Mouse (Mus musculus): Measurements from ENCODE around the gene Exoc6. TPM values are rescaled to one million over a fixed set of nuclear protein-coding genes. Genes with fewer than 3 reads are reported as not detected.

Gene Exoc6
- 7.9 and 10.0 TPM in 2 replicates for polyA plus RNA-seq (2015; fragmentation: Nextera tagmentation; extraction: Ambion mirVana)

GRCm38 (mm10) chr19:37550101-37551039 is at the start of gene Exoc6:
Gene Exoc6 (plus strand): TSS chr19:37550418.
- Histone ChIP-seq H3K36me3 (no peaks in the 10 kb centered on the region), H3K4me2 (peak within 1 kb of the TSS; percentile 99), H3K4me1 (peaks cover 10% of the 10 kb centered on the region), H3K9me3 (no peaks in the 10 kb centered on the region), H3K27ac (peak within 1 kb of the TSS; percentile 54), H3K9ac (peak within 1 kb of the TSS; percentile 51), H3K27me3 (peaks cover 4% of the 10 kb centered on the region; the same call in 1 of the 2 replicates), H3K4me3 (peak within 1 kb of the TSS; percentile 85)
- 1% methylated on average over 74 of the region's 89 CpGs for WGBS
- ATAC-seq (ENCODE audit: insufficient number of reproducible peaks, low FRiP score, low TSS enrichment, low read depth) = peak; percentile 69

GRCm38 (mm10) chr19:37502996-37503395 is 47.2 kb upstream of the Exoc6 start:
- 79% methylated on average over 8 of the region's 8 CpGs for WGBS
- H3K27me3 ChIP-seq = no peaks in the 10 kb centered on the region
- no peak for ATAC-seq (ENCODE audit: insufficient number of reproducible peaks, low FRiP score, low TSS enrichment, low read depth)

GRCm38 (mm10) chr19:37506066-37506465 is 44.2 kb upstream of the Exoc6 start:
- Histone ChIP-seq H3K27me3 (no peaks in the 10 kb centered on the region), H3K9me3 (no peaks in the 10 kb centered on the region), H3K27ac (no peak overlapping the region), H3K4me2 (no peak overlapping the region), H3K4me1 (peaks cover 9% of the 10 kb centered on the region), H3K36me3 (no peaks in the 10 kb centered on the region), H3K9ac (no peak overlapping the region), H3K4me3 (no peak overlapping the region)
- 47% methylated on average over 7 of the region's 7 CpGs for WGBS
- ATAC-seq (ENCODE audit: insufficient number of reproducible peaks, low FRiP score, low TSS enrichment, low read depth) = no peak

More at GRCm38 (mm10) chr19:37502996-37503395, 47.2 kb upstream of the Exoc6 start:
- no peaks in the 10 kb centered on the region for H3K36me3 ChIP-seq
- H3K27ac ChIP-seq = no peak overlapping the region
- H3K4me1 ChIP-seq = peaks cover 6% of the 10 kb centered on the region
- H3K4me2 ChIP-seq = no peak overlapping the region
- H3K9ac ChIP-seq = no peak overlapping the region
- H3K9me3 ChIP-seq = no peaks in the 10 kb centered on the region
- H3K4me3 ChIP-seq = no peak overlapping the region

- no peak overlapping the region for H3K4me3 ChIP-seq
- WGBS = 66% methylated on average over 5 of the region's 5 CpGs
- H3K4me1 ChIP-seq = peaks cover 9% of the 10 kb centered on the region
- no peaks in the 10 kb centered on the region for H3K36me3 ChIP-seq
- H3K9me3 ChIP-seq = no peaks in the 10 kb centered on the region
- H3K27me3 ChIP-seq = no peaks in the 10 kb centered on the region
- H3K4me2 ChIP-seq = no peak overlapping the region
- ATAC-seq (ENCODE audit: insufficient number of reproducible peaks, low FRiP score, low TSS enrichment, low read depth) = no peak
- no peak overlapping the region for H3K27ac ChIP-seq
- no peak overlapping the region for H3K9ac ChIP-seq
Observed at GRCm38 (mm10) chr19:37506614-37507013, 43.6 kb upstream of the Exoc6 start.

- Histone ChIP-seq H3K9me3 (no peaks in the 10 kb centered on the region), H3K36me3 (no peaks in the 10 kb centered on the region), H3K27ac (no peak overlapping the region), H3K4me2 (no peak overlapping the region), H3K27me3 (no peaks in the 10 kb centered on the region), H3K4me3 (no peak overlapping the region), H3K9ac (no peak overlapping the region), H3K4me1 (peaks cover 9% of the 10 kb centered on the region)
- WGBS = 13% methylated on average over 11 of the region's 11 CpGs
- no peak for ATAC-seq (ENCODE audit: insufficient number of reproducible peaks, low FRiP score, low TSS enrichment, low read depth)
Observed at GRCm38 (mm10) chr19:37509725-37510124, 40.5 kb upstream of the Exoc6 start.

- no peak overlapping the region for H3K4me3 ChIP-seq
- 47% methylated on average over 7 of the region's 7 CpGs for WGBS
- no peak overlapping the region for H3K9ac ChIP-seq
- H3K27me3 ChIP-seq = 0 out of 2 replicates have a peak, but pooled peaks cover 3% of the 10 kb centered on the region
- ATAC-seq (ENCODE audit: insufficient number of reproducible peaks, low FRiP score, low TSS enrichment, low read depth) = no peak
- no peaks in the 10 kb centered on the region for H3K9me3 ChIP-seq
- no peak overlapping the region for H3K27ac ChIP-seq
- no peaks in the 10 kb centered on the region for H3K36me3 ChIP-seq
- 0 out of 2 replicates have a peak, but pooled peaks cover 3% of the 10 kb centered on the region for H3K4me1 ChIP-seq
- no peak overlapping the region for H3K4me2 ChIP-seq
Observed at GRCm38 (mm10) chr19:37514811-37515292, 35.4 kb upstream of the Exoc6 start.

GRCm38 (mm10) chr19:37517419-37517818 is 32.8 kb upstream of the Exoc6 start:
- H3K9ac ChIP-seq = no peak overlapping the region
- 0 out of 2 replicates have a peak, but pooled peaks cover 3% of the 10 kb centered on the region for H3K4me1 ChIP-seq
- ATAC-seq (ENCODE audit: insufficient number of reproducible peaks, low FRiP score, low TSS enrichment, low read depth) = no peak
- 72% methylated on average over 7 of the region's 7 CpGs for WGBS
- H3K4me3 ChIP-seq = no peak overlapping the region
- no peak overlapping the region for H3K4me2 ChIP-seq
- H3K36me3 ChIP-seq = no peaks in the 10 kb centered on the region
- H3K27me3 ChIP-seq = 0 out of 2 replicates have a peak, but pooled peaks cover 3% of the 10 kb centered on the region
- no peaks in the 10 kb centered on the region for H3K9me3 ChIP-seq
- H3K27ac ChIP-seq = no peak overlapping the region

GRCm38 (mm10) chr19:37520740-37521433 is 29.3 kb upstream of the Exoc6 start:
- no peak overlapping the region for H3K27ac ChIP-seq
- no peak overlapping the region for H3K9ac ChIP-seq
- no peaks in the 10 kb centered on the region for H3K36me3 ChIP-seq
- 0 out of 2 replicates have a peak, but pooled peaks cover 3% of the 10 kb centered on the region for H3K27me3 ChIP-seq
- no peak for ATAC-seq (ENCODE audit: insufficient number of reproducible peaks, low FRiP score, low TSS enrichment, low read depth)
- WGBS = 72% methylated on average over 18 of the region's 18 CpGs
- no peaks in the 10 kb centered on the region for H3K4me1 ChIP-seq
- H3K9me3 ChIP-seq = no peaks in the 10 kb centered on the region
- H3K4me3 ChIP-seq = no peak overlapping the region
- no peak overlapping the region for H3K4me2 ChIP-seq

GRCm38 (mm10) chr19:37521434-37521781 is 28.8 kb upstream of the Exoc6 start:
- WGBS = 87% methylated on average over 2 of the region's 2 CpGs
- Histone ChIP-seq H3K9me3 (no peaks in the 10 kb centered on the region), H3K4me1 (no peaks in the 10 kb centered on the region), H3K27ac (no peak overlapping the region), H3K27me3 (0 out of 2 replicates have a peak, but pooled peaks cover 3% of the 10 kb centered on the region), H3K4me2 (no peak overlapping the region), H3K36me3 (no peaks in the 10 kb centered on the region), H3K9ac (no peak overlapping the region), H3K4me3 (no peak overlapping the region)
- no peak for ATAC-seq (ENCODE audit: insufficient number of reproducible peaks, low FRiP score, low TSS enrichment, low read depth)

- Histone ChIP-seq H3K9me3 (no peaks in the 10 kb centered on the region), H3K4me3 (no peak overlapping the region), H3K4me1 (no peaks in the 10 kb centered on the region), H3K27ac (no peak overlapping the region), H3K4me2 (no peak overlapping the region), H3K36me3 (no peaks in the 10 kb centered on the region), H3K27me3 (0 out of 2 replicates have a peak, but pooled peaks cover 3% of the 10 kb centered on the region), H3K9ac (no peak overlapping the region)
- WGBS = 68% methylated on average over 15 of the region's 15 CpGs
- no peak for ATAC-seq (ENCODE audit: insufficient number of reproducible peaks, low FRiP score, low TSS enrichment, low read depth)
Observed at GRCm38 (mm10) chr19:37523280-37524062, 26.7 kb upstream of the Exoc6 start.

- Histone ChIP-seq H3K9me3 (no peaks in the 10 kb centered on the region), H3K36me3 (no peaks in the 10 kb centered on the region), H3K27me3 (no peaks in the 10 kb centered on the region), H3K4me1 (no peaks in the 10 kb centered on the region), H3K9ac (no peak overlapping the region), H3K4me2 (no peak overlapping the region), H3K27ac (no peak overlapping the region), H3K4me3 (no peak overlapping the region)
- ATAC-seq (ENCODE audit: insufficient number of reproducible peaks, low FRiP score, low TSS enrichment, low read depth) = no peak
- WGBS = 90% methylated on average over 11 of the region's 11 CpGs
Observed at GRCm38 (mm10) chr19:37525925-37526324, 24.3 kb upstream of the Exoc6 start.
